Mouse (Mus musculus): ENCODE data around the gene Sptb.

Sptb gene

DNA sequence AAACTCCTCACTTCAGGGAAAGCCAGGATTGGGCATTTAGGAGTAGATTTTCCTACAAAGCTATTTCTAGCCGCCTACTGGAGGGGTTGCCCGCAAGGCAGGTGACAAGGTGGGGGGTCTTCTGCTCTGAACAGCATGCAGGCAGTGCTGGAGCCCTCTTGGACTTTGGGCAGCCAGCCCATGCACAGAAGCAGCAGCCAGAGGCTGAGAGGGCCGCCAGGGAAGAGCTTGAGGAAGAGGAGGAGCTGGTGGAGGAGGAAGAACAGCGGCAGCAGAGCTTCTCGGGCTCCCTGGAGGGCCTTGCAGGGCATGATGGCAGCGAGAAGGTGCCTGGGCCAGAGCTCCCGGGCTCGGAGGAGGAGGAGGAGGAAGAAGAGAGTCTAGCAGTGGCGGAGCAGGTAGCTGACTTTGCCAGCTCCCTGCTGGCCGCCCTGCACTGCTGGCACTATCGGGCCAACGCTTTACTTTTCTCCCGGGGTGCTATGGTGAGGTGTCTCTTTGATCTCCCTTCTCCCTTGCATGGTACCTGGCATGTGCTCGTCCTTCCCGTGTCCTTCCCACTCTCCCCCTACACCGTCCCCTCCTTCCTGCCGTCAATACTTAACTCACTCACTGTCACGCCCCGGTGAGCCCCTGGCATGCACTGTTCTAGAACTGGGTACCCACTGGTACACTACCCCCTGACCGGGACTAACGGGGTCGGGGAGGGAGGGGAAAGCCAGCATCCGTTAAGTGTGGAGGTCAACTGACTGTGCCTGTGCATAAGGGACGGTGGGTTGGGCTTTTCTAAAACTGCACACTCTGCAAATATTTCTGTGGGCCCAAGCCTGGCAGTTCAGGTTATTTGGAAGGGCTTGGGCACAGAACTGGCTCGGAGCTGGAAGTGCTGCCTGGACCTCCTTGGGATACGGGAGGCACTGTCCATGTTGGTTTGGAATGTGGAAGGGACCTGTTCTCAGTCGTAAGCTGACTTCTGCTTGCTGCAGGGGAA, 137.8 kb downstream of the Sptb start:
- no peak for DNase-seq

GRCm38 (mm10) chr12:76571266-76571665, 139.1 kb downstream of the Sptb start:
- no peak for DNase-seq

- DNase-seq: no peak
Measured at GRCm38 (mm10) chr12:76570221-76570940, 140.0 kb downstream of the Sptb start.

DNA sequence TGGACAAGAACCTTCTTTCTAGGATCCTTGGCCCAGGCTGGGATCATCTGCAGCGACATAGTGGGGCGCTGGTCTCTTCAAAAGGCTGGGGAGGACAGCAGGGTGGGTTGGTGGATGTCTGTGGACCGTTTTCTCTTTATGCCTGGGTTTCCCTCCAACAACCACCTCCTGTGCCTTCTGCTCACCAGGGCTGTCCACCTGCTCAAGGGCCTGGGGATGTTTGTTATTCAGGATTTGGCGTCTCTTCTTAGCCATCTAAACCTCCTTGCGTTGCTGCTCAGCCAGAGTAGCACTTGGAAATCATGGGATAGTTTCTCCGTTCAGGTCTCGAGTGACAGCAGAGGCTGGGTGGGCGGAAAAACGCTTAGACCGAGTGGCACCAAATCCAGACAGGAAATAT, 144.1 kb downstream of the Sptb start:
- DNase-seq: no peak

DNA sequence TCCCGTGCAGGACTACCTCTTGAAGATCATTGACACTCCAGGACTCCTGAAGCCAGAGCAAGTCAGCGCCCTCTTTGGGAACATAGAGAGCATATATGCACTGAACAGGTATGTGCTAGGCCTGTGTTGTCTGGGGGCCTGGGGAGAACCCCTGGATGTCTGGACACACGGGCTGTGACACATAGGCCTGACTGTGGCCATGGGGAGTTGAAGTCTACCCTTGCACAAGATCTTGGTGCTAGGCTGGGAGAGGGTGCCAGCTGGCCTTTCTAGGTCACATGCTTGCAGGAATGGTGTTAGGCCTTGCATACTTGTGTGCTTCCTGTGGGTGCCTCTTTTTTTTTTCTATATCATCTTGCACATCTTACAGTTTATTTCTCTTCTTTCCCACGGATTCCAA, 148.2 kb downstream of the Sptb start:
- DNase-seq: no peak

- DNase-seq: no peak
Measured at GRCm38 (mm10) chr12:76558206-76558605, 152.1 kb downstream of the Sptb start.

DNA sequence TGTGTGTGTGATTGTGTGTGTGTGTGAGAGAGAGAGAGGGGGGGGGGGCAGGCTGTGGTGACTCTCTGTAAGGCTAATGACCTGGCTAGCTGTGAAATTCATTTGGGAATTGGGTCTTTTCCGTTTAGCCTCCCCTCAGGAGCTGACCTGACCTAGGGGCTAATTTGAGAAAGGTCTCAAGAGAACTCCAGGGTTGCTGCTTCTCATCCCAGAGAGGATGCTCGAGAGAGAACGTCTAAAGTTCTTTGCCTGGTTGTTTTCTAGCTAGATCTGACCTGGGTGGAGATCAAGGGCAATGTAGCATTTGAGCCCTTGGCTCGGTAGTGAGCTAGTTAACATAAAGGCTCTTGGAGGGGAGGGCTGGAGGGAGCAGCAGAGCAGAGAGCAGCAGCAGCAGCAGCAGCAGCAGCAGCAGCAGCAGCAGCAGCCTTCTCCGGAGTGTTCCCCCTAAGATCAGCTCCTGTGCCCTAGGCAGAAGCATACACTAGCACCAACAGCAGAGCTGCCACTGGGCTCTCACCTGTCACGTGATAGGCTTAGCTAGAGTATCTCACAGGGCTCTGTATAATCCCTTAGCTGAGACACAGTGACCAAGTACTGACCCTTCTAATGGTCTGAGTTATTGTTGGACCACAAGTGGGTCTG, 153.5 kb downstream of the Sptb start:
- no peak for DNase-seq

DNA sequence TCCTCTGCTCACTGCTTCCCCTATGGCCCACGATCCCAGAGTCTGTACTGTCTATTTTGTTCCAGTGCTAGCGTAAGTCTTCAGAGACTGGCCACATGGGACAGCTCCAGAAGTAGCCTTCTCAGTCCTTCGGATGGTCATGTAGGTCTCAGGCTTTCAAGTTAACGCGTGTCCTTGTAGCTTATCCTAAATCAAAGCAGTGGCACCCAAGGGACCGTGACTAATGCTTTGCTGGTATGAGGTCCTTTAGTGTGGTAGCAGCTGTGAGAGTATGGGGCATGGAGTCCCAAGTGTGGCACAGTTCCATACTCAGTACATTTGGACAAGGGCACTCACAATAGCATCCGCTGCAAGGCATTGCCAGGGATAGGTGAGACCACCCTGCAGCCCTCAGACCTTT, 154.2 kb downstream of the Sptb start:
- no peak for DNase-seq

GRCm38 (mm10) chr12:76554871-76555386, 155.4 kb downstream of the Sptb start:
- no peak for DNase-seq

- no peak for DNase-seq
Measured at GRCm38 (mm10) chr12:76554392-76554791, 156.0 kb downstream of the Sptb start.

GRCm38 (mm10) chr12:76553917-76554316, 156.4 kb downstream of the Sptb start:
- peak in 1 of 2 experiments; percentile 63 for DNase-seq

- no peak for DNase-seq
Measured at GRCm38 (mm10) chr12:76552958-76553357, 157.4 kb downstream of the Sptb start.

DNA sequence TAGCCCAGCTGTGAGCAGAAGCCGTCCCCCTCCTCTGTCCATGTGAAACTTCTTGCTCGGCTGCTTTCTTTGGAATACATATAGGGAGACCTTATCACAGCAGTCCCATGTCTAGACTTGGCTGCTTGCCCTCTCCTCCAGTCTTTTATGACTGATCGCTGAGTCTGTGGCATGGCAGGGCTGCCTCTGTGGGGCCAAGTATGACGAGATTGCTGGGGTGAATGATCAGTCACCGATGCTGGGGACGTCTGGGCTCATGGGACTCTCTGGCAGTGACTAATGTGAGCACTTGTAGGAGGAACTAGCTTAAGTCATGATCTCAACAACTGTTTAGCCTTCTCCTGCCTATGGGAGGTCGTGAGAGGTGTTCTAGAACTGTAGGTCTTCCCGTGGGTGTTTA, 158.0 kb downstream of the Sptb start:
- DNase-seq: peak; percentile 54 to 69

GRCm38 (mm10) chr12:76549203-76549602, 161.1 kb downstream of the Sptb start:
- no peak for DNase-seq

DNA sequence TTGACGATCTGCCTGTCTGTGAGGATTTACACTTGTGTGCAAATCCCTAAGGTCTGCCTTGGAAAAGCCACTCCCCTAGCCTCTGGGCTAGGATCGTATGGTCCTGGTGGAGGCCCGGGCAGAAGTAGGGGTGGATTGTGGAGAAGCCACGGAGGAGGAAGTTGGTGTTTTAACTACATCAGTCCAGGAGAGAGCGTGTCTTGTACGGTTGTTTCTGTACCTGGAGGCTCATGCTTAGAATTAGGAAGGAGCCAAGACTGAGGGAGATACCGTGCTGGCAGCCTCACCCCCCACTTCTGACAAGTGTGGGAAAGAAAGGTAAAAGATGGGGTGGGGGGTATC, 162.3 kb downstream of the Sptb start:
- DNase-seq: no peak

- peak; percentile 69 to 73 for DNase-seq
Measured at GRCm38 (mm10) chr12:76547409-76548081, 162.8 kb downstream of the Sptb start.

GRCm38 (mm10) chr12:76546383-76547276, 163.7 kb downstream of the Sptb start:
- peak; percentile 44 to 47 for DNase-seq

- DNase-seq: no peak
Measured at GRCm38 (mm10) chr12:76545786-76546370, 164.5 kb downstream of the Sptb start.

DNA sequence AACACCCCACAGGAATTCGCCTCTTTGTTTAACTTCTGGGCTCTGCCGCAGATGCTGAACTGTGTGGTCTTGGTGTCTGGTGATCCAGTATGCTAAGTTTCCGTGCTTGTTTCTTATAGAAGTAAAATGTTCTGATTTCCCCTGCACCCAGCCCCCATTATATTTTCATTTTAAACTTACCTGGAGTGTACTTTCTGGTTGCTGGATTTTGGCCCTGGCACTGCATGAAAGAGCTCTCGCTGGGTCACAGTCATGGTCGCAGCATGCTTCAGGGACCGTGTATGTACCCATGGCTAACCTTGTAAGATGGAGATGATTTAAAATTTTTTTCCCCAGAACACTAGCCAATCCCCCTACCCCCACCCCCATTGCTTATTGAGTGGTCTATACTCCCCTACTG, 168.5 kb downstream of the Sptb start:
- no peak for DNase-seq

GRCm38 (mm10) chr12:76541475-76541874, 168.9 kb downstream of the Sptb start:
- DNase-seq: no peak

DNA sequence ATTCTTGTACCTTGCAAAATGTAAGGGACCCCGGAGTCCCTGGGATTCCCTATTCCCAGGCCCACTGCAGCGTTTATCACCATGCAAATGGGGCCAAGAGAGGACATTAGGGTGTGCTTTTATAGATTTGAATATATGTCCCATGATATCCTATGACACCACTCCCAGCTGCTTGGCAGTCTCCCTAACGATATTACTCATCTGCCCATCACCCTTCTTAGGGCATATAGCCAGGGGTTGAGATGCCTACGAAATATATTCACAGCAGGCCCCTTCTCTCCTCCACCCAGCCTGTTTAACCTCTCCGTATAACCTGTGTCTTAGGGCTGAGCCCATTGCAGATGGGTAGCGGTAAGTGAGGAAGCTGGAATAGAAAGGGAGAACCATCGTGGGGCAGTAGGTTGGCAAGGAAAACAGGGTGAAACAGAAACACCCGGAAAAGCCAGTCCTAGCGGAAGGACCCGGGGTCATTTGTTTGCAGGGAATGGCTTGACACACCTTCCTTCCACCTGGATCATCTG, 169.6 kb downstream of the Sptb start:
- DNase-seq: no peak
